Mouse (Mus musculus) heart, adult 9 months (tissue): ENCODE measurements at regions not wholly inside any gene's neighbourhood (a gene's known extent, or its start where the extent isn't known, plus 50 kb on each side); places are given as distances from the start of the nearest gene placed in this dataset.

Experiments
- DNase-seq, 2 experiments: peaks; one replicate each; pipeline ENCODE4 v3.0.0; 2022; ENCODE audit warnings: low spot score in 2 of 2

DNA sequence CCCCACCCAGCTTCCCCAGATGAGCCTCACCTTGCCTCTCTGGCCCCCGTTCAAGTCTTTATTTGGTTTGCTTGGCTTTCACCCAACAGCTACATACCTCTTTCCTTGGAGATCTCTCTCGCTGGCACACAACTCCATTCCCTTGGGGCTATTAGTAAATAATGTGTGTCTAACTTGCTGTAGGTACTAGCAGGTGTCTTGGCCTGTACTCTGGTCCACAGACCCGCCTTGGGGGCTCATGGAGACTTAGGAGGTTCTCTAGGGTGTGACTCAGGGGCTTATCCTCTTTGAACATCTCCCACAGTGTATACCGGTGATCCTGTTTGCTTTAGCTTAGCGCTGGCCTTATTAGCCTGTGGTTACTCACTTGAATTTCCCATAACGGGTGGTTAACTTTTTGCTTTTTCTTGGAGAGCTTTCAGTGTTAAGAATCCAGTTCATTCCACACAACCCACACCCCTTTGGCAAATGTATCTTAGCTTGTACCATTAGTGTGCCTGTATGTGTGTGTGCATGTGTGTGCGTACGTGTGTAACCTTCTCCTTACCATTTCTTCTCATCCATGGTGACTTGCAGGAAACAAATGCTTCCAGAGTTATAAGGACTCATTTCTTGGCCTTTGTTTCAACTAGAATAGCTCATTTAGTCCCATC, 67.3 kb upstream of the Map4k3 start:
- DNase-seq = no peak

DNA sequence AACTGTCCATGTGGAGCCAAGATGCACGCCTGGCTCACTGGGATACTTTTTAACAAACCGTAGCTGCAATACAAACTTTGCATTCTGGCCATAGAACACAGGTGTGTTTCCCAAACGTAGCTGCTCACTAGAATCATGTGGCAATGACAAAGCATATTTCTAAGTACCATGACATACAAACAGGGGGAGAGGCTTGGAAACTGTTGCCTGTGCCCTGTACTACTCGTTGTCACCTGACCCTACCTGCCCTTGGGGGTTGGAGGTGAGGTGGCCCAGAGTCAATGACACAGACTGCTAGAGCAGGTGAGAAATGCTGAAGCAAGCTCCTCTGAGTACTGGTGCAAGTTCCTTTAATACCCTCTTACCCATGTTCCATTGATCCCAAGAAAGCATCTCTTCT, 64.3 kb upstream of the Map4k3 start:
- no peak for DNase-seq

DNA sequence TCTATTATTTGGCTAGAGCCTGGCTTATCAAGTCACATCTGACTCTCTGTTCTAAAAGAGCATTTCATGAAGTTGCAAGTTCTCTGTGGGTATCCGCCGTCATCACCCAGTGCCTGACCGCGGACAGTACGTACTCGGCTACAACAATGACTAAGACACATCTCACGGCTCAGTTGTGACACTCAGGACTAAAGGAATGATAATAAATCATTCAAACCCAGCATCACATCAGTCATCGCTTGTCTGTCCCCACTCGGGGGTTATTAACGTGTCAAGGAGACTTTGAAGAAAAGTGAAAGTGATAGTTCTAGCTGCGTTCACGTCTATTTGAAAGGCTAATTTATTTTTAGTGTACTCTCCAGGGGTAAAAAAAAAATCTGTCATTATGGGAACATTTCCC, 61.4 kb upstream of the Map4k3 start:
- no peak for DNase-seq

DNA sequence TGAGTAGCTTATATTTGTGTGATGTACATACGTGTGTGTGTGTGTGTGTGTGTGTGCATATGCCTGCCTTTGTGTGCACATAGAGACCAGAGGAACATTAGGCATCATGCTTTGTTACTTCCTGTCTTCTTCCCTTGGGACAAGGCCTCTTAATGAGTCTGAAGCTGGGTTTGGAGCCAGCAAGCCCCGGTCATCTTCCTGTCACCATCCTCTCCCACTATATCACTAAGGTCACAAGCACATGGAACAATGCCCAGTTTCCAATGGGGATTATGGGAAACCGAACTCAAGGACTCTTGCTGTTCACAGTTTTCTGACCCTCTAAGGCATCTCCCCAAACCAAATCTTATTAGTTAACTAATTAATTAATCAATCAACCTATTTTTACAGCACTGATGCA, 60.7 kb upstream of the Map4k3 start:
- peak; percentile 63 to 75 for DNase-seq

DNA sequence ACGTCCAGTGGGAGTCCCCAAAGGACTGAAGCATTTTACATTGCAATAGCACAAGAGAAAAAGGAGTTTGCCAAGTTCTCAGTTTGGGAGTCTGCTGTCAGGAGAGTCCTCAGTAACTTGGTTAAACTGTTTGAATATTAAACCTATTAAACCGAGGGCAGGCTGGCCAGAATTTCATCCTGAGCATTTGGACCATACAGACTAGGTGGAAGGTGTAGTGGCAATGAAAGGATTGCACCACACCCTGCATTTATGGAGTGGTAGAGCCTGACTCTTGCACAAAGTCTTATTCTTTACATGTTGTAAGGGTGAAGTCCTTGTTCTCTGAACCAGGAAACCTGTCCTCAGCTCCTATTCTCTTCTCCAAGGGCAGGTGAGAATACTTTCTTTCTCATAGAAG, 58.6 kb upstream of the Map4k3 start:
- DNase-seq = no peak

DNA sequence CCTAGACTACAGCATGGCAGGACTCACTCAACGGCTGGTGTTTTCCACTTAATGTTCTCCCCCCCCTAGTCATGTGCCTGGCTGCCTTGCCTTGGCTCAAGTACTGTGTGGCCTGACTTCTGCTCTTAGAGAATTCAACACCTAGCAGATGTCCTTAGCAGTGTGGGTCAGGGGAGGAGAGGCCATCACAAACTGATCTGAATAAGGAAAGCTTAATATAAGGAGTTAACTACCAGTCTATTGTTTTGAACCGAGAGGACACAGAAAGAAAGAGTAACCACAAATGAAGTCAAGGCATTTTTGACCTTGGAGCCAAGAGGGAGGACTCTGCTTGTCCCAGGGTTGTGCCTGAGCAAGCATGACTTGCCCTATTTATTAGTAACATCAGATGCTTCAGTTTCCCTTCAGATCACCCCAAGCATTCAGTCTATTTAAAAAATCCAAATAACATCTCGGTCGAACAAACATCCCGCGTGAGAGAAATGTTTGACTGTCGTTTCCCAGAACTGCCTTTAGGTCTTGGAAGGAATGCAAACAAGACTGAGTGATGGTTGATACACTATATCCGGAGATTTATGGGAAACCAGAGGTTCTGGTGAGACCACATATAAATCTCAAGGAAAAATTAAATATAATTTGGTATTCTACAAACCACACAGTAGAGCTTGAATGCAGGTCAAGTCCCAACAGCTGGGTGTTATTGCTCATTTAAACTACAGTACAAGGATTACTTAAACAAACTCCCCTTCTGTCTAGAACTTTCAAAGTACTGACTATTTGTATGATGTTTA, 58.0 kb upstream of the Map4k3 start:
- no peak for DNase-seq

DNA sequence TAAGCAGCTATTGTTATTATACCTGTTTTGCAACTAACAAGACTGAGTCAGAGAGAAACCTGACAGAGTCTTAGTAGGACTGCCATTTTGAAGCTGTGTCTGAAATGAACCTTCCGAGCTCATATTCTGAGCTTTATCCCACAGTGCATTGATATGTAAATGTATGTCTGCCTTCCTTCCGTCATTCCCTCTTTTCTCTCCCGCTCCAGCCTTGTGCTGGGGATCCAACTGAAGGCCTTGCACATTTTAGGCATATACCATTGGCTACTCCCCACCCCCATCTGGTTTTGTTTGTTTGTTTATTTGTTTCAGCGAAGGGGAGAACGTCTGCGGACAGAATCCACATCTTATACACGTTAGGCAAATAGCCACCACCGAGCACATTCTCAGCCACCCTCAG, 57.2 kb upstream of the Map4k3 start:
- no peak for DNase-seq

DNA sequence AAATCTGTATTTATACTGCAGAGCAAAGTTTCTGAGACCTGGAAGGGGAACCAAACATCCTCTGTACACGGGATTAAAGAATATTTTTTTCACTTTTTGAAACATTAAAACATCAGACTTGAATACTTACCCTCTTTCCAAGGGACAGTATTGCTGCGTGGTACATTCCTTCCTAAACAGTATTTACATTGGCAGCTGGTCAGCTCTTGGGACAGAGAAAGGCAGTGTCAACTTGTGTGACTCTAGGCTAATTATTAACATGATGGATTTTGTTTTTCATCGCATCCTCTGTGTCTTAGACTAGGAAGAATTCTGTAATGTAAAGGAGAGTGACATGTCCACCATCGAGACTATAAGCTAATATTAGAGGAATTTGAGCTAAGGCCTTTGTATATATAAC, 56.8 kb upstream of the Map4k3 start:
- no peak for DNase-seq

DNA sequence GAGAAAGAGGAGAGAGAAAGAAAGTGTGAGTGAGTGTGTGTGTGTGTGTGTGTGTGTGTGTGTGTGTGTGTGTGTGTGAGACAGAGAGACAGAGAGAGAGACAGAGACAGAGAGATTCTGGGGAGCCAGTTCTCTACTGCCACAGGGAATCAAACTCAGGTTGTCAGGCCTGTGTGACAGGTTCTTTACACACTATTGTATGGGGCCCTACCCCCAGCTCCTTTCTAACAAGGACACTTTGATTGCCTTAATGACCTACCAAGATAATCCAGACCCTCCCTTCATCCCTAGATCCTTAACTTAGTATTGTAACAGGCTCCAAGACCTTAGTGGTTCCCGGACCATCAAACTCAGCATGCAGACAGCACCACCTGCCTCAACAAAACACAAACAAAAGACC, 53.9 kb upstream of the Map4k3 start:
- no peak for DNase-seq

DNA sequence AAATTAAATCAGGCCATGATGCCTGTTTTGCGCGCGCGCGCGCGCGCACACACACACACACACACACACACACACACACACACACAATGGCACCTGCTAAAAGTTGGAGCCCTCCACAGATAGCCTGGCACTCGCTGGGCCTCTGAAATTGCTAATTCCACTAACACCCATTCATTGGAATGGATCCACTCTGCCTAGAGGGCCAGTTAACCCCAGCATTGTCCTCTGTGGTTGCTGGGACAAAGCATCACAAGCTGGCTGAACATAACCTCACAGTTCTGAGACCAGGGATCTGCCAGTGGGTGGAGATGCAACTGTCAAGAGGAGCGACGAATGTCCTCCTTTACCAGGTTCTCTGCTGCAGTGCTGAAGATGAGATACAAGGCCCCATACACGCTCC, 53.3 kb upstream of the Map4k3 start:
- no peak for DNase-seq

DNA sequence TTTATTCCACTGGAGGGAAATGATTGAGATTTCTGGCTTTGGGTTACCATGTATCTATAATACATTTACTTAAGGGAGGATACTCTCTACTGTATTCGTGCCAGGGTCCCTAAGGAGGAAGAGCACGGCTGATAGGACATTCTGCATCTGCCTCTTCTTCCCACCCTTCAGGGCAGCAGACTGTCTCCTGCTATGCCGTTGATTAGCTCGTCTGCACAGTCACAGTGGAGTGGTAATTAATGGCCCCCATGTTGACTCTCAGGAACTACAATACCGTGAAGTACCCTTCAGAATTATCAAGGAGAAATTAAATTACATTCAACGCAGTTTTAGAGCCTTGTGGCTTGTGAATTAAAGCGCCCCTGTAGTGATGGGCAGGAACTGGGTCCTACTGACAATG, 52.0 kb upstream of the Map4k3 start:
- DNase-seq = no peak

DNA sequence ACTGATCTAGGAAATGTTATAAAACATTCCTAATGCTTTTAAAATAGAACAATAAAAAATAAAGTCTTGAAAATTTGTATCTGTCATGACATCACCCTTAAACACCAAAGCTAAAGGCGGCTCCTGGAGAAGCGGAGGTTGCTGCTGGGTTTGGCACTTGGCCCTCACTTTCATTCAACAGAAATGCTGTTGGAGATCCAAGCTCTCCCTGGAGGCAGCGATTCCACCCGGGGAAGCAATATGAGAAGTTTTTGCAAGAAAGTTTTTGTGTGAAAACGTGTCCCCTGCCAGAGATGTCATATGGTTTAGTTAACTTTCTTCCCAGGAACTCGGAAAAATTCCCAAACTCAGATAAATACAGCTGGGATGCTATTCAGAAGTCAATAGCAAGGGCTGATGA, 51.5 kb upstream of the Map4k3 start:
- DNase-seq = peak; percentile 80 to 82
